Mouse (Mus musculus) forebrain, embryonic 15.5 days (tissue): ENCODE measurements at regions not wholly inside any gene's neighbourhood (a gene's known extent, or its start where the extent isn't known, plus 50 kb on each side); places are given as distances from the start of the nearest gene placed in this dataset.

Source experiments
- ATAC-seq: fragments of 200-750 bp; cut with Nextera tagmentation; replicated peaks from 2 replicates; pipeline ENCODE4 v1.8.0; 2017; ENCODE audit warnings: mild to moderate bottlenecking, moderate TSS enrichment, moderate library complexity
- H3K27ac ChIP-seq: fragments of 300-500 bp; sonication (generic); replicated peaks from 2 replicates; pipeline ENCODE4 v1.5.1; 2015; ENCODE audit warnings: mild to moderate bottlenecking, inconsistent platforms
- H3K27me3 ChIP-seq: fragments of 300-500 bp; sonication (generic); 2 replicates; pipeline ENCODE4 v1.6.1; 2015; ENCODE audit warnings: inconsistent platforms
- H3K36me3 ChIP-seq: fragments of 300-500 bp; sonication (generic); 2 replicates; pipeline ENCODE4 v1.6.1; 2015; ENCODE audit warnings: mild to moderate bottlenecking, inconsistent platforms
- H3K4me1 ChIP-seq: fragments of 300-500 bp; sonication (generic); 2 replicates; pipeline ENCODE4 v1.6.1; 2015; ENCODE audit warnings: inconsistent platforms
- H3K4me2 ChIP-seq: fragments of 300-500 bp; sonication (generic); replicated peaks from 2 replicates; pipeline ENCODE4 v1.6.1; 2015; ENCODE audit warnings: mild to moderate bottlenecking, inconsistent platforms
- H3K4me3 ChIP-seq: fragments of 300-500 bp; sonication (generic); 2 replicates; pipeline ENCODE4 v1.5.1; 2015; ENCODE audit warnings: mild to moderate bottlenecking, inconsistent platforms
- H3K9ac ChIP-seq: fragments of 300-500 bp; sonication (generic); replicated peaks from 2 replicates; pipeline ENCODE4 v1.6.1; 2015; ENCODE audit warnings: mild to moderate bottlenecking, inconsistent platforms
- H3K9me3 ChIP-seq: fragments of 300-500 bp; sonication (generic); 2 replicates; pipeline ENCODE4 v1.6.1; 2016; ENCODE audit warnings: inconsistent platforms
- WGBS: fragments of 180-500 bp; shearing (Covaris S2); methylation state at CpG from one replicate; pipeline ENCODE4 v1.1.7; 2015; ENCODE audit warnings: mixed read lengths; 5-methylcytosine and 5-hydroxymethylcytosine counted together

- Histone ChIP-seq H3K9me3 (no peaks in the 10 kb centered on the region), H3K36me3 (no peaks in the 10 kb centered on the region), H3K4me1 (no peaks in the 10 kb centered on the region), H3K4me3 (no peak overlapping the region), H3K27ac (no peak overlapping the region), H3K27me3 (no peaks in the 10 kb centered on the region), H3K4me2 (no peak overlapping the region), H3K9ac (no peak overlapping the region)
- peak; percentile 32; the same call in 1 of the 2 replicates for ATAC-seq
- 78% methylated on average over 2 of the region's 2 CpGs for WGBS
Observed at GRCm38 (mm10) chr5:49642439-49642838, 117.7 kb upstream of the Kcnip4 start.

- 71% methylated on average over 12 of the region's 12 CpGs for WGBS
- Histone ChIP-seq H3K4me3 (no peak overlapping the region), H3K9ac (no peak overlapping the region), H3K27me3 (no peaks in the 10 kb centered on the region), H3K4me1 (no peaks in the 10 kb centered on the region), H3K27ac (no peak overlapping the region), H3K9me3 (no peaks in the 10 kb centered on the region), H3K36me3 (no peaks in the 10 kb centered on the region), H3K4me2 (no peak overlapping the region)
- ATAC-seq = no peak; the same call in 1 of the 2 replicates
Observed at GRCm38 (mm10) chr5:49641206-49641830, 116.6 kb upstream of the Kcnip4 start.

GRCm38 (mm10) chr5:49639637-49640036 is 114.9 kb upstream of the Kcnip4 start:
- Histone ChIP-seq H3K4me1 (no peaks in the 10 kb centered on the region), H3K27me3 (no peaks in the 10 kb centered on the region), H3K9me3 (no peaks in the 10 kb centered on the region), H3K4me3 (no peak overlapping the region), H3K27ac (no peak overlapping the region), H3K4me2 (no peak overlapping the region), H3K9ac (no peak overlapping the region), H3K36me3 (no peaks in the 10 kb centered on the region)
- ATAC-seq = peak; percentile 81
- 76% methylated on average over 4 of the region's 4 CpGs for WGBS

GRCm38 (mm10) chr5:49620152-49620551 is 95.4 kb upstream of the Kcnip4 start:
- H3K9me3 ChIP-seq = no peaks in the 10 kb centered on the region
- H3K27ac ChIP-seq = no peak overlapping the region
- H3K36me3 ChIP-seq = no peaks in the 10 kb centered on the region
- no peaks in the 10 kb centered on the region for H3K4me1 ChIP-seq
- ATAC-seq = no peak
- H3K4me3 ChIP-seq = no peak overlapping the region
- WGBS = 98% methylated on average over 1 of the region's 1 CpGs
- H3K4me2 ChIP-seq = no peak overlapping the region
- H3K9ac ChIP-seq = no peak overlapping the region
- no peaks in the 10 kb centered on the region for H3K27me3 ChIP-seq

GRCm38 (mm10) chr5:49606761-49607160 is 82.1 kb upstream of the Kcnip4 start:
- no peaks in the 10 kb centered on the region for H3K9me3 ChIP-seq
- WGBS = 45% methylated on average over 1 of the region's 1 CpGs
- no peak overlapping the region for H3K27ac ChIP-seq

GRCm38 (mm10) chr5:49580777-49581176 is 56.1 kb upstream of the Kcnip4 start:
- ATAC-seq = no peak
- WGBS = 95% methylated on average over 3 of the region's 3 CpGs
- H3K27me3 ChIP-seq = no peaks in the 10 kb centered on the region

More at GRCm38 (mm10) chr5:49606761-49607160, 82.1 kb upstream of the Kcnip4 start:
- no peaks in the 10 kb centered on the region for H3K27me3 ChIP-seq
- no peak overlapping the region for H3K9ac ChIP-seq
- H3K4me2 ChIP-seq = no peak overlapping the region
- H3K4me3 ChIP-seq = no peak overlapping the region
- no peak for ATAC-seq
- no peaks in the 10 kb centered on the region for H3K36me3 ChIP-seq
- H3K4me1 ChIP-seq = no peaks in the 10 kb centered on the region

GRCm38 (mm10) chr5:49575901-49576300 is 51.2 kb upstream of the Kcnip4 start:
- Histone ChIP-seq H3K9me3 (no peaks in the 10 kb centered on the region), H3K27ac (no peak overlapping the region), H3K4me3 (no peak overlapping the region), H3K27me3 (no peaks in the 10 kb centered on the region), H3K9ac (no peak overlapping the region), H3K4me1 (no peaks in the 10 kb centered on the region), H3K4me2 (no peak overlapping the region), H3K36me3 (no peaks in the 10 kb centered on the region)
- no peak for ATAC-seq
- 63% methylated on average over 2 of the region's 2 CpGs for WGBS

More at GRCm38 (mm10) chr5:49580777-49581176, 56.1 kb upstream of the Kcnip4 start:
- Histone ChIP-seq H3K4me3 (no peak overlapping the region), H3K9ac (no peak overlapping the region), H3K9me3 (no peaks in the 10 kb centered on the region), H3K4me1 (no peaks in the 10 kb centered on the region), H3K36me3 (no peaks in the 10 kb centered on the region), H3K27ac (no peak overlapping the region), H3K4me2 (no peak overlapping the region)
